Mouse (Mus musculus) adrenal gland (tissue): ENCODE results near the gene Ube2e2.

Experiments used
- intact Hi-C: fragments of 180-260 bp; cut with DNase I; formaldehyde crosslinking; loops from one replicate; pipeline ENCODE4 v1.15.1; 2025
- long read RNA-seq, 2 experiments: library from polyadenylated mRNA; unstranded; transcript quantifications; one replicate each; pipeline ENCODE4 v2.0.0; 2020; ENCODE audit warnings: borderline replicate concordance in 1 of 2; ENCODE audit not compliant: insufficient replicate concordance in 1 of 2

Ube2e2 gene
- long read RNA-seq, experiment 1, partial matches to known transcripts, result 1 of 3 reads
- long read RNA-seq, experiment 1, other reads (novel, unspliced or antisense), result 2 of 3 reads
- long read RNA-seq, experiment 2, partial matches to known transcripts, result 1 of 4 reads
- long read RNA-seq, experiment 2, other reads (novel, unspliced or antisense), result 3 of 4 reads

DNA sequence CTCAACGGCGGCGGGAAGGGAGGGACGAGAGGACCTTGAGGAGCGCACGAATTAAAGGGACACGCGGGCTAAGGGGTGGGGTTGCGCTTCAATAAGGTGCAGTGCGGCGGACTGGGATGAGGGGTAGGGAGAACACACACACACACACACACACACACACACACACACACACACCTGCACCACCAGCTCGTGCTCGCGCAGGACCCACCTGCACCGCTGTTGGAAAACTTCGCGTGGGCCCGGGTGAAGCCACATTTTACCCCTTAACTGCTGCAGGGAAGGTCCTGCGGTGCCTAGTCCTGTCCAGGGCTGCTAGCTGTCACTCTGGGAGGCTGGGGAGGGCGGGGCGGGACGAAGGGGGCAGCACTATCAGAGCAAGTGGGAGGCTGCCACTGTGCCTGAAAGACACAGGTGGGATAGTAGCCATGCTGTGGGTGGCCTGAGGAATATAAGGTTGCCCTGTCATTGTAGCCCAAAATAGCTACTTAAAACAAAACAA, at the start of gene Ube2e2:
TSS of gene Ube2e2 (minus strand) at position 321 of the 499 bp plus-strand sequence.
- intact Hi-C loops, result no loop called here

DNA sequence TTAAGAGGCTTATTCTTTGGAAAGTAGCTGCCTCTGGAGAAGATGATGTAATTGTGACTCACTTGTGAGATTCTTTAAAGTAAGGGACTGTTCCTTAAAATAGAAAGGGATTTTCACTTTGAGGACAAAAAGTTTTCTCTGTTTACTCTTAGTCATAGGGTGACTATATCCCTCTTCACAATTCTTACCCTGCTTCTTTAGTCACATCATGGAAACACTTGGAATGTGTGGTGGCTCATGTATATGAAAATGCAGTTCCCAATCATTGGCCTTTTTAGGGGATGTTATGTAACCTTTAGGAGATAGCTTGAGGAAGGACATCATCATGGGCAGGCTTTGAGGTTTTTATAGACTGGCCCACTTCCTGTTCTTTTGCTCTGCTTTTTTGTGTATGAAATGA, 46.0 kb upstream of the Ube2e2 start:
- intact Hi-C loops, result no loop called here

DNA sequence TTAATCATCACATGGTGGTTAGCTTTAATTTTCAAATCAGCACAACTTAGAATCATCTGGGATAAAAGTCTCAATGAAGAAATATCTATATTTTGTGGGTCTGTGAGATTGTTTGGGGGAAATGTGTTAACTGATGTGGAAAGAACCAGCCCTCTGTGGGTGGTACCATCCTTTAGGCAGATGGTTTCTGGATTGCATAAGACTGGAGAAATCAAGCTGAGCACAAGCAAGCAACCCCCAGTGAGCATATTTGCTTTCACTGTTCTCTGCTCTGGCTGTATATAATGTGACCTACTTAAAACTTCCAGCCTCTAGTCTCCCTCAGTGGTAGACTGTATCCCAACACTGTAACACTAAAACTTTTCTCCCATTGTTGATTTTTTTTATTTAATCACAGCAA, 9.5 kb upstream of the Ube2e2 start:
- intact Hi-C loops, result no loop called here

DNA sequence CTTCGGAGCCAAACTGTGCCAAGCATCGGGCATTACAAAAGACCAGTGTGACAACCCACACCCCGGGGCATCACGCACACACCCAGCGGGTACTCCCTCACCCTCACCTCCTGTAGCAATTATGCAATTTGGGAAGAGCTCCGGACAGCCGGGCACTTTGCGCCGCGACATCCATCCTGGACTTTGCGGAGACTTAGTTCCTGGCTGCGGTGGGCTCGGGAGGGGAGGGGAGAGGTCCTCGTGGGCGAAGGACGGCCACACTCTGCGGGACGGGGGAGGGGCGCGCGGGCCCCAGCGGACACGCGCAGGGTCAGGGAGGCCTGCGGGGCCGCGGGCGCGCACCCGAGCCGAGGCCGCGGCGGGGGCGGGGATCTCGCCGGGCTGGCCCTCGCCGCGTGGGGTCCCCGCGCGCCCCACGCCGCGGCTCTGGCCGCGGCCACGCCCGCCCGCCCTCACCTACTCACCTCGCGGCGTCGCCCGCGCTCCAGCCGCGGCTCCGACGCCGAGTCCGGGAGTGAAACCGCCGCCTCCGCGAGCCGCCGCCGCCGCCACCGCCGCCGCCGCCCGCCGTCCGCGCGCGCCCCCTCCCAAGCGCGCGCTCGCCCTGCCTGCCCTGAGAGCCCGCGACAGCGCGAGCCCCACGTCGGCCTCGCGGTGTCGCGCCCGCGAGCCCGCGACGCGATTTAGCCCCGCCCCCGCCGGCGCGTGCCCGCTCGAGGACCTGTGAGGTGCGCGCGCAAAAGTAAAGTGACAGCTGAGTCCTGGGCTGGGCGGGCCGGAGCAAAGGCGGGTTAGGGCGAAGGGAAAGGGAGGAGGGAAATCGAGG, 733 bp downstream of the Ube2e2 start:
- intact Hi-C loops, result no loop called here

DNA sequence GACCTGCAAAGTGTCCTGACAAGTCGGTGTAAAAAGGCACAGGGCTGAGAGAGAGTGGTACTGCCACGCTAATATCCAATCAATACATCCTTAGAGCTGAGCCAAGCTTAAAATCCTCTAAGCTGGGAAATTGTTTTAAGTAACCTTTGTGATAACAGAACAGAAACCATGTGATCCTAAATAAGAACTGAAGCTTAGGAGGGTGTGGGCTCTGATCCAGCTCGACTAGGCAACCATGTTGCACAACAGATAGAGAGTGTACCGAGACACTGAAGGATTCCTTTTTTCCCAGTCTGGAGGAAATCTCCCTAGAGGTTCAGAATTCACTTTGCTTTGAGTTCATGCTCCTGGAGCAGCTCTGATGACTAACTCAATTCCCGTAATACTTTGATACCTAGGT, 4.5 kb downstream of the Ube2e2 start:
- intact Hi-C loops, result no loop called here

DNA sequence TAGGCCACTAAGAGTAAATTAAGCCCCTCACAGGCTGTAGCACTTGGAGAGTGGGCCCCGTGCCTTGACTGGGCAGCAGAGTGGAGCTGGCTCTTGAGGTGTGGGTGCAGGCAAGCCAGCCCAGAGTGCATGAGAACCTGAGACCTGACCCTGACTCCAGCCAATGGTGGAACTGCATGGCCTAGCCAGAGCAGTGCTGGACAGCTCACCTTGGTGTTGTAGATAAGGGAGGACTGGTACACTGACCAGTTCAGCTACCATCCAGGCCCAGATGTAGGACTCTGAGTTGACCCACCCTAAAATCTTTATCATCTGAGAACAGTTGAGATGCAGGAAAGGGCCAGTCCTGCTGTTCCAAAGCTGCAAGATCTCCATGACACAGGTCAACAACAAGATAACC, 11.6 kb downstream of the Ube2e2 start:
- intact Hi-C loops, result no loop called here

DNA sequence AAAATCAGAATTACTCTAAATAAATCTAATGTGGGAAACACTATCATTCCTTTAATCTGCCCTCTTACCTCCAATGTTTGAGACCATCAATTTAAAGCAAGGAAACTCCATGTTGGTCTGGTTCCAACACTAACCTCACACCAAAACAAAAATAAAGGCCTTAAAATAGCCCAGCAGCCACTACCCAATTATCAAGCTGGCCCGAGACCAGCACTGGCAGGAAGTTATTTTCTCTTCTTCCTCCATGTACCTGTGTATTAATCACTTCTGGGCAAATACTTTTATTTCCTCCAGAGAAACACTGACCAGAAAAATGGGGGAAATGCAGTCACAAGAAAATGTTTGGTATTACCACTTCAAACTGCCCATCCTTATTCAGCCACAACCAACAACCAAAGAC, 23.4 kb downstream of the Ube2e2 start:
- intact Hi-C loops, result no loop called here

DNA sequence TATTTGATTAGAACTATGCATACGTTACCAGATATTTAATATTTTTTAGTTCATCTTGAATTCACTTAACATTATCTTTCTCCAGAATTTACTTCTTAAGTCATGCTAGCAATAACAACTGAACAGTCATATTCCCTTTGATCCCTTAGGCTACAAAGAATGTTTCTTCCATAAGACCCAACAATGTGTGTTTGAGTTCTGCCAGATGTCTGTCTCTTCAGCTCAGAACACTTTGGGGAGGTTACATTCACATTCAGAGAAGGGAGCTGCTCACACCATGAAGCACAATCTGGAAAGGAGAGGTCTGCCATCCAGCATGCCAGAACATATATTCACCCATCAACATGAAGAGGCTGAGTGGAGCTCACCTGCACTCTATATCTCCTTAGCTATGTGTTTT, 65.4 kb downstream of the Ube2e2 start:
- intact Hi-C loops, result no loop called here

DNA sequence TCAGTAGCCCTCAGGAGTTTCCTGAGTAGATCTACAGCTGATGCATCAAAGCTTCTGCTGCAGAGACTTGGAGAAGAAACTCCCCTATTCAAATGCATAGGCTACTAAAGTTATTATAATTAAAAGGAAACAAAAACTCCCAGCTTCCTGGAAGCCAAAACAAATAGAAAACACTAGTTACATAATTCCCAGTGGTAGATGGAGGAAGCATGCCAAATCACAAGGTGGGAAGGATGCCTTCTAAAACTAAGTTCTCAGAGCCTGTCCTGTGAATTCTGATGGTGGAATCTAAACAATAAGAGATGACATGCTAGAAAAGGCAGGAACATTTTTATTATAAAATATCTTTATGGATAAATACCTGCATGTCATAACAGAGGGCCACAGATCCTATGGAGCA, 67.3 kb downstream of the Ube2e2 start:
- intact Hi-C loops, result no loop called here

DNA sequence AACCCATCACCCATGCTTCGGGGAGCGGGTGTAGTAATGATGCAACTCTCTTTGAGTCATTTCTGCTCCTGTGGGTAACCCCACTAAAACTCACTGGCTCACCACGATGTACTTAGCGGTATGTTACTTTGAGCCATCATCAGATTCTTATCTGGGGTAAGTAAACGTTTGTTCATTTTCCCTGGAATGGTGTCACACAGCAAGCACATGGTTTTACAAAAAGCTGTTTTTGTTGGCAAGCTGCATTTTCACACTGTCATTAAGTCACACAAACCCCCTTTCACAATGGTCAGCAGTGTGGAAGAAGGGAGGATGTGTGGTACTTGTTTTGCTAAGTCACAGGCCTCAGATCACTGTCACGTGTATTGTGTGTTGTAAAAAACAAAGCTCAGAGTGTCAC, 73.4 kb downstream of the Ube2e2 start:
- intact Hi-C loops, result no loop called here

DNA sequence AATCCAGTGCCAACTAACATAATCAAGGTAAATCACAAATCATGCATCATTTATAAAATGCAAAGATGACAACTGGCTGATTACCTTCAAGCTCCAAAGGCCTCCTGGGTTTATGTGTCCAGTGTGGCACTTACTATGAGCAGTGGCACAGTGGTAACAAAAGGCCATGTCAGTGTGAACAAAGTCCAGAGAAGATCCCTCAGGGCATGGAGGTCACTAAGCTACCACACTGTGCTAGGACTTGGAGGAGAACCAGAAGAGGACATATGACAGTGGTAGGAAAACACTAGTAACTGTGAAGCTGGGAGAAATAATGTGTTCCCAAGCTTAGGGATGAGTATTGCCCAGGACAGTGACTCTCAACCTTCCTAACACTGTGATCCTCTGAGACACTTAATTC, 97.2 kb downstream of the Ube2e2 start:
- intact Hi-C loops, result no loop called here

DNA sequence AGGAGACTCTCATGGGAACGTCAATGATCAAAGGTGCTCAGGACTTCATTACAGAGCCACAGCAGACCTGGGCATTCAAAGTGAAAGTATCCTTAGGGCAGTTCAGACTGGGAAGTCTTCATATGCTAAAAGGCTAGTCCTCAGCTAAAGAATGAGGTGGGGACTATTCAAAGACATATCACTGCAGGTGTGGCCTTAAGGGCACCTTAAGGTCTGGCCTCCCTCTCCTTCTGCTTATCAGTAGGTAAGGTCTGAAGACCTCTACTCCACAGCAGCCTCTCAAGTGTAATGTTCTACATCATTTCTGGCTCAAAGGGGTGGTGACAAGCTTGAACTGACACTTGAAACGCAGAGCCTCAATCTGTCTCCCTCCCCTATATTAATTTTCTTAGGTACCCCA, 98.3 kb downstream of the Ube2e2 start:
- intact Hi-C loops, result no loop called here

DNA sequence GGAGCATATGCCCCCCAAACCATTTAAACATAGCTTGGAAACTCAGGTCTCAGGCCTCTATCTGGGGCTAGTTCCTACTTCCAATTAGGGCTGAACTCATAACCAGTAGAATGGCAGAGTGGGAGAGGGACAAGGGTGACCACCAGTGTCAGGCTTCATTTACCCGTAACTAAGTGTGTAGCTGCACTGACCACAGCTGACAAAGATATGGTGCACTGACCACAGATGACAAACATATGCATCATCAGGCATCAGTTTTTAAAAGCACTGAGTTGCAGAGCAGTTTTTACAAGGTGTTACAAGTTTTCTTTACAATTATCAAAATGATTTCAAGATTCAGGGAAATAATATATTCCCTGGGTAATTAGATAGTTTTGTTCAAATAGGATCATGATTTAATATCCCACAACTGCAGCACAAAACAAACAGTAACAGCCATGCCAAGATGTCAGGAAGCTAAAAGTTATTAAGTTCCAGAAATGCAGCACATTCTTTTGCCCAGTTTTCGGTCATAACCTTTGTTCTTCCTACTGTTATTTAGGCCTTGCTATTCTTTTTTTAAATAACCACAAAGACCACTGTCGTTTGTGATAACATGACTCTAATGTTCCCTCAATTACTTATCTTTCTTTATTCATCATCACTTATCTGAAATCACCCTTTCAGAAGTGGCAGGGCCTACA, 114.9 kb downstream of the Ube2e2 start:
- intact Hi-C loops, result no loop called here

DNA sequence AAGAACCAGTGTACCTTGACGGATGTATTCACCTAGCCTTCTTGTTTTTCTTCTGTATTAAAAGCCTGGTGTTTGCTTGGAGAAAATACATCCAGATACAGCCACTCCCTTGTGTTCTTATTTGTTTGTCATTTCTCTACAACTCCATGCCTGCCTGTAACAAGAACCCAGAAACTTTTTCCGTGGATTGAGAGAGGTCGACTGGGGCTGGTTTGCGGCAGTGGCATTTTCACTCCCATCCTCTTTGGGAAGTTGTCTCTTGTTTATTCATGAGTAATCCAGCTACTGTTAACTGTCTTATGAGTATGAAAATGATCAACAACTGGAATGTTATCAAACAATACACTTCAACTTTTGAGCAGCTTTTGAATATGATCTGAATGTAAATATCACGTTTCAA, 115.8 kb downstream of the Ube2e2 start:
- intact Hi-C loops, result no loop called here

DNA sequence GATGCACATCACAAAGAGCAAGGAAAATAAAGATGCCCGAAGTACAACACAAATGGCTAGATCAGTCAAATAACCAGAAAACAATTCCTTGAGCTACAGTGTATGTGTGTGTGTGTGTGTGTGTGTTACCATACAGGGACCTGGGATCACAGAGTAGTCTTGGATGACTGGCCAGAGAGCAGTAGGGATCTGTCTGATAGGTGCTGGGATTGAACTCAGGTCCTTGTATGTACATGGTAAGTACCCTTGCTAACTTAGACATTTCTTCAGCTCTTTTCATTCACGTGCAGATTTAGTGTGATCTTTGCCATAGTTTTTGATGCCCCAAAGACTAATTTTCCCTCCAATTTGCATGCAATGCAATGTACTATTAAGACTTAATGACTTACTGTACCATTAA, 117.9 kb downstream of the Ube2e2 start:
- intact Hi-C loops, result no loop called here

DNA sequence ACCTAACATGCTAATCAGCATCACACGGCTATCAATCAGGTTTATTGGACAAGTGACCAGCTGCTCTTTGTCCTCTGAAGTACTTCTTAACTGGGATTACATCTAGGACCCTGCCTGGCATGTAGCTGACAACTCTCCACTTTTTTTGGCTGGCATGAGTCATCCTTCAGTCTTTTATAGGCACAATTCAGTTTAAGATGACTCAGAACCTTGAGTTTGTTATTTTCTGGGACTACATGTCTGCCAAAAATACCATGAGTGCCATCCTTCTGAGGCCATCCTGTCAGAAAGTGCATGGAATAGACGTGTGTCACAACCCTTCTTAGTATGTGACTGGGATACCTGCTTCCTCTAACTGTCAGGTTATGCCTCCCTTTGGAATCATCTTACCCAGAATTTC, 120.3 kb downstream of the Ube2e2 start:
- intact Hi-C loops, result no loop called here

DNA sequence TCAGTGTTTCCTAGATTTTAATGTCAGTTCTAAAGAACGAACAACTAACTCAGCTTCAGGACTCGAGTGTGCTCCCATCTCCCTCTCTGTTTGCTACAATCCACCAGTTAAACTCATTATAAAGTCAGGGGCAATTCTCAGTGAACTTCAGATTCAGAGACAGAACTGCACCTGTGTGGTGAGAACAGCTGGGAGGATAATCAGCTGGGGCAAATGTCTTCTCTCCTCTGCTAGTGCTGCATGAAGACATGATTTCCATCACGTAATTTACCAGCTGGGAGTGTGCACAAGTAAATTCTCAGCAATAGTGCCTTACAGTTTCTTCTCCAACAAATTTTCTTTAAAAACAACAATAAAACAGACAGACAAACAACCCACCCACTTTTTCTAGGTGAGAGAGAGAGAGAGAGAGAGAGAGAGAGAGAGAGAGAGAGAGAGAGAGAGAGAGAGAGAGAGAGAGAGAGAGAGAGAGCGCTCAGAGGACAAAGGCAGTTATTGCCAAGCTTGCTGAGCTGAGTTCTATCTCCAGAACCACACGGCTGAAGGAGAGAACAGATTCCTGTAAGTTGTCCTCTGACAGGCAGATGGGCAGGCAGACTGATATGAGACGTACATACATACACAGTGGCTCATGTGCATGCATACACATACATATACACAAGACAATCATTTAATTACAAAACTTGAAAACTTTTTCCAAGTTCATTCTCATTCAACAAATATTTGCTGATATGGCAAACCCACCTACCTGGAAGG, 134.3 kb downstream of the Ube2e2 start:
- intact Hi-C loops, result no loop called here

DNA sequence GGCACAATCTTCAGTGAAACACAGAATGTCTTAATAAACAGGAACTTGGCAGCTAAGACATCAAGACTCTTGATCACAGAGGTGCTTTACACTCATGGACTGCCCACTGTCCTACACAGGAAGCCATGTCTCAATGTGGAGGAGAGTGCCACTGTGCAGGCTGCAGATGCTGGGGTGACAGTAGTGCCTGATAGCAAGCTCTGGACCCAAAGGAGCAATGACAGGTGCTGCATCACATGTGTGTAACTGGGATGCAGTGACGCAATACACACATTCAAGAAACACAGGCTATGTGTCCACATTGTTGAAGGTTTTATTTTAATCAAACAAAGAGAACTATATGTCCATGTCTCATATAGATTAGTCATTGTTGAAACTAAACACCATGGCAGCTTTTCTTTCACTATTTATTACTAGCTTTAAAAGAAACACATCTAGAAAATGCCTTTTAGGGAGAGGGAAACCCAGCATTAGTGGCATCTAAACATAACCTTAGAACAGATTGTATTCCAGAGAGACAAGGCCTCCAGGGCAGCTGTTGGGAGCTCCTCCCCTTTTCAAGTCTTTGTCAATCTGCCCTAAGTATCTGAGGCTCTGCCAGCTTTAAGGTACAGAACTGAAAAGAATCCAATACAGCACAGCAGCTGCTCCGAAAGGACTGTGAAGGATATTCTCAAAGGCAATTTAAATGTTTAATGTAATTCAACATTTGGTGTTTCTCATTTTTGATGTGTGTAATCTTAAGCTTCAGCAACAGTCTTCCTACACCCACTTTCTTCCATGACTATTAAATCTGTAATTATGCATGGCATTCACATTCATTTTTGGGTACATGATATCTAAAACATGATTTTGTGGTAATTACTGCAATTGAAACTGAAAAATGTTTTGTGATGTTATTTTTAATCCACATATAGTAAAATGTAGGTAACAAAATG, 135.2 kb downstream of the Ube2e2 start:
- intact Hi-C loops, result no loop called here

DNA sequence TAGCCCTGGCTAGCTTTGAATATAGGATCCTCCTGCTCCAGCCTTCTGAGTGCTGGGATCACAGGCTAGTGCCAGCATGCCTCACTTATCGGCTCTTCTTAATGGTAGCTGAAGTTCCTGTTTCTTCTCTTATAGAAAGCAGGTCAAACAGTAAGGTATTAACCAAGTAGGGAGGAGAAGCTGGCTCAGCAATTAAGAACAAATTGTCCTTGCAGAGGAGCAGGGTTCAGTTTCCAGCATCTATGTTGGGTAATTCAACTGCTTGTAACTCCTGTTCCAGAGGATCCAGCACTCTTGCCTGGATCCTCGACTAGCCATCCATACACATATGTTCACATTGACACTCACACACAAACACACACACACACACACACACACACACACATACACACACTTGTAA, 136.1 kb downstream of the Ube2e2 start:
- intact Hi-C loops, result no loop called here

DNA sequence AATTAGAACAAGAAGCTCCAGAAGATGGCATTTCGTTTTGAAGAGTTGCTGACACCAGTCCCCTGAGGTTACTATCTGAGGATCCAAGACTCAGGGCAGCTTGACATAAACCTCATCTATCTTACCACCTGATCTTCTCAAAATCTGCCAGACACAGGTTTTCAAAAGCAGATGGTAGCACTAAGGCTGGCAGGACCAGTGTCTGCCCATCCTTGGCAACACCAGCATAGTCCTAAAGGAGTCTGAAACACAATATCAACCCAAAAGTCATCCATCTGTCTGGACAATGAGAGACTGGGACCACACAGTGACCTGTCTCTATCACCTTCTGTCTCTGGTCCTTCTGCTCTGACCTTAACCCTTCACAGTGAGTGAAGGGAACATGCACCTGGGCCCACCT, 138.7 kb downstream of the Ube2e2 start:
- intact Hi-C loops, result no loop called here

DNA sequence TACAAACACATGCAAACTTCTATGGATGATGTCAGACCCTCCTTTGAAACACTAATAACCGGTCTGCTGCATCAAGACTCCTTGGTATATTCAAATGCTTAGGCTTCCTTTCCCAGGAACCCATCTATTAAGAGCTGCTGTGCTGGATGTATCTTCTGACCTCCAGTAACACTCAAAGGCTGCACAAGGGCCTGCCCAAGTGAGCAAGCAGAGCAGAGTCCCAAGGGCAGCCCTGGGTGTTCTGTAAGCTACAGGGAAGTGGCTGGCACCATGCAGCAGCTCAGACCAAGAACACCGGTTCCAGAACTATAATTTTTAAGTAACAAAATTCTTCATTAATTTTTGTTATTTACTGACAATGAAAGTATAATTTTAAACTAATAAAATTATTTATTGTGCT, 139.5 kb downstream of the Ube2e2 start:
- intact Hi-C loops, result no loop called here
